Mouse (Mus musculus) thymus, postnatal 14 days (tissue): ENCODE measurements around the gene Gstcd.

Experiments
- DNase-seq: peaks from one replicate; pipeline ENCODE4 v3.0.0; 2021

The Gstcd gene

DNA sequence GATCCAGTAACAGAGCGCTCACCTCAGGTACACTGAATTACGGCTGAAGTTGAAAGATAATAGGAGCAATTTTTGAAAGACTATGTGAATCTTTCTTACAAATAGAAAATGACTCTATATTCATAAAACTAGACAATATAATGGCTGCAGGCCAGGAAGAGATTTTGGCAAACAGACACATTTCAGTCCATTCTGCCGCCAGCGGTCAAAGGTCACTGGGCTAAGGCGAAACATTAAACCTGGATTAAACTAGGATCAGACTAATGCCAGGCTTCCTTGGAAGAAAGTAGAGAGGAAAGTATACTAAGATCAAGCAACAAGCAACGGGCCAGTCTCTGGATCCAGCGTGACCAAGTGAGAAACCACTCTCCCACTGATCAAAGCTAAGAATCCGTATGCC lies 152.8 kb downstream of the Gstcd start:
- no peak for DNase-seq

DNA sequence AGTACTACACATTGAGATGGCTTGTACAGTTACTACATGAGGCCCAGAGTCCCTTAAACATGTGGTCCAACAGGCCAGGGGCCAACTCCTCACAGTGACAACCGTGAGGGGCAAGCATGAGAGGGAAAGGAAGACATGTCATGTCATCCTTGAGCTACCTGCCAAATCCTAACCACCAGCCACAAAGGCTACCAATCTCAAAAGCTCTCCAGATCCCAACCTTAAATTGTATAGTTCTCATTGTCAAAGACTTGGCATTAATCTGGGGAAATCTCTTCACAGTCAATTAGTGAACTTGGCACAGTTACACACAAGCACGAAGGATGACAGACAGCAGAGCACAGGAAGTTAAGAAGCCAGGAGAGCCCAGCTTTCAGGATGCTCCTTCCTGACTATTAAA lies 157.2 kb downstream of the Gstcd start:
- DNase-seq = no peak
